10 mouse cellular contexts compared by ENCODE assay signal in genomic region chr10:100017771-100018070, GRCm38 (mm10). TPM values are rescaled to one million over a fixed set of nuclear protein-coding genes. Genes with fewer than 3 reads are reported as not detected.
DNase-seq lines count a peak whose midpoint lies in the region; ATAC-seq and TF ChIP-seq lines count a peak whose summit lies in the region.
"Had no signal": no experiment of that assay in that cellular context is flagged by ENCODE, and none has a peak within 500 bp of the region (broad histone marks: within the 10 kb centered on the region; RNA-seq: fewer than 3 reads in every experiment).

No protein-coding gene starts in this region.

- H3K27ac ChIP-seq in heart, embryonic 15.5 days: no peak overlapping the region
- no peak overlapping the region for H3K27ac ChIP-seq in liver, postnatal 0 days (ENCODE audit: low read depth)

- no peaks in the 10 kb centered on the region for H3K4me1 ChIP-seq in erythroblast, embryonic 14.5 days (ENCODE audit: control insufficient read depth)
- H3K4me1 ChIP-seq in E14TG2a.4 (replicated peaks; ENCODE audit: low read depth, low read length): peaks cover 25% of the 10 kb centered on the region
- H3K4me1 ChIP-seq in heart, embryonic 15.5 days (replicated peaks): peaks cover 33% of the 10 kb centered on the region
- peaks cover 5% of the 10 kb centered on the region; the same call in 1 of the 2 replicates for H3K4me1 ChIP-seq in liver, postnatal 0 days (ENCODE audit: insufficient read depth)

- DNase-seq in liver, postnatal 0 days: no peak
- no peak for DNase-seq in thymus, postnatal 4 days
- no peak for DNase-seq in right cerebral cortex, adult 2 months (ENCODE audit: low spot score in 2 of 2)
- no peak for DNase-seq in cerebellum, postnatal 25 days

- 12% methylated on average over 10 of the region's 10 CpGs for WGBS in heart, embryonic 15.5 days
- 12% methylated on average over 10 of the region's 10 CpGs for WGBS in liver, postnatal 0 days (ENCODE audit: insufficient replicate concordance)

- peaks cover 28% of the 10 kb centered on the region for H3K27me3 ChIP-seq in erythroblast, embryonic 14.5 days (ENCODE audit: control insufficient read depth)
- H3K27me3 ChIP-seq in E14TG2a.4 (ENCODE audit: insufficient read depth, low read length): peaks cover 50% of the 10 kb centered on the region
- no peaks in the 10 kb centered on the region for H3K27me3 ChIP-seq in heart, embryonic 15.5 days
- 0 out of 2 replicates have a peak, but pooled peaks cover 5% of the 10 kb centered on the region for H3K27me3 ChIP-seq in liver, postnatal 0 days (ENCODE audit: insufficient read depth, low read length)

- ATAC-seq in erythroblast, adult 5-6 weeks (replicated peaks; ENCODE audit: low FRiP score, poor library complexity, severe bottlenecking): no peak
- ATAC-seq in heart, embryonic 15.5 days (replicated peaks; ENCODE audit: insufficient number of reproducible peaks, insufficient read depth, low FRiP score, low read depth): no peak
- no peak for ATAC-seq in liver, postnatal 0 days
- ATAC-seq: activated CD4-positive, CD25-positive, alpha-beta regulatory T cell, adult 4 months had no signal

- no peak for TF ChIP-seq CTCF in E14TG2a.4 (conservative IDR thresholded peaks at IDR 0.05; ENCODE audit: low read length)
- no peak for TF ChIP-seq CTCF in liver, postnatal 0 days (IDR thresholded peaks at IDR 0.05; ENCODE audit: low read depth)

- no peak for TF ChIP-seq EP300 in liver, postnatal 0 days (IDR thresholded peaks at IDR 0.05; ENCODE audit: low read depth)

- peak overlapping the region; percentile 12; the same call in 1 of the 2 replicates for H3K9ac ChIP-seq in heart, embryonic 15.5 days
- no peak overlapping the region for H3K9ac ChIP-seq in liver, postnatal 0 days (replicated peaks)

- H3K36me3 ChIP-seq in erythroblast, embryonic 14.5 days (ENCODE audit: control insufficient read depth): no peaks in the 10 kb centered on the region
- no peaks in the 10 kb centered on the region for H3K36me3 ChIP-seq in E14TG2a.4 (ENCODE audit: insufficient read depth, low read length)
- no peaks in the 10 kb centered on the region for H3K36me3 ChIP-seq in heart, embryonic 15.5 days
- H3K36me3 ChIP-seq in liver, postnatal 0 days (replicated peaks; ENCODE audit: insufficient read depth, low read length): no peaks in the 10 kb centered on the region

- peak overlapping the region; percentile 18 for H3K4me3 ChIP-seq in erythroblast, embryonic 14.5 days (replicated peaks)
- H3K4me3 ChIP-seq in E14TG2a.4 (replicated peaks; ENCODE audit: low read length): peak overlapping the region; percentile 17; the same call in 1 of the 2 replicates
- peak overlapping the region; percentile 80 for H3K4me3 ChIP-seq in heart, embryonic 15.5 days
- peak overlapping the region; percentile 63; the same call in 1 of the 2 replicates for H3K4me3 ChIP-seq in liver, postnatal 0 days (ENCODE audit: low read depth, low read length)
- H3K4me3 ChIP-seq: megakaryocyte, embryonic 14.5 days had no signal

- H3K4me2 ChIP-seq in heart, embryonic 15.5 days: peak overlapping the region; percentile 86
- H3K4me2 ChIP-seq in liver, postnatal 0 days (ENCODE audit: low read depth, low read length): peak overlapping the region; percentile 84

- no peaks in the 10 kb centered on the region for H3K9me3 ChIP-seq in erythroblast, embryonic 14.5 days (ENCODE audit: control insufficient read depth, low read length)
- H3K9me3 ChIP-seq in E14TG2a.4 (ENCODE audit: low read length): no peaks in the 10 kb centered on the region
- no peaks in the 10 kb centered on the region for H3K9me3 ChIP-seq in heart, embryonic 15.5 days (replicated peaks)
- no peaks in the 10 kb centered on the region for H3K9me3 ChIP-seq in liver, postnatal 0 days (ENCODE audit: low read length)
- H3K9me3 ChIP-seq: megakaryocyte, embryonic 14.5 days had no signal

RNA-seq across cellular contexts. Expression of gene Kitl, which starts 2.3 kb away (rescaled TPM):
- not detected in 2 replicates for polyA plus RNA-seq in erythroblast, embryonic 14.5 days (2012)
- total RNA-seq in erythroblast, adult 5-6 weeks (2015; ENCODE audit: low replicate concordance): 4.8 TPM in 1 of 2 replicates, not detected in the other
- total RNA-seq in erythroblast, adult 5-6 weeks (2017; ENCODE audit: low replicate concordance): 1.3 and 2.0 TPM in 2 replicates
- 15.1 and 17.2 TPM in 2 replicates for polyA plus RNA-seq in heart, embryonic 15.5 days (2015; fragmentation: Nextera tagmentation; extraction: Ambion mirVana)
- 2.3 and 5.0 TPM in 2 replicates for polyA plus RNA-seq in liver, postnatal 0 days (2015; fragmentation: Nextera tagmentation; extraction: Ambion mirVana)

Comparison
In these comparisons a context has a peak if more than half of its experiments do, and no peak if none do; other contexts are left out.
1. H3K4me3 ChIP-seq: peak in every context shown above with its lines; median percentile 80 in heart, embryonic 15.5 days; 63 in liver, postnatal 0 days; 18 in erythroblast, embryonic 14.5 days; 17 in E14TG2a.4.